Comparison of ENCODE assay signal across 18 mouse cellular contexts in genomic region chr15:11729381-11729780, GRCm38 (mm10).
DNase-seq lines count a peak whose midpoint lies in the region; ATAC-seq and TF ChIP-seq lines count a peak whose summit lies in the region.
"Had no signal": no experiment of that assay in that cellular context is flagged by ENCODE, and none has a peak within 500 bp of the region (broad histone marks: within the 10 kb centered on the region; RNA-seq: fewer than 3 reads in every experiment).

No protein-coding gene starts in this region.

- no peak for TF ChIP-seq CTCF in layer of hippocampus, adult 2 months (conservative IDR thresholded peaks at IDR 0.05)
- no peak for TF ChIP-seq CTCF in brain, embryonic 14.5 days (IDR thresholded peaks at IDR 0.05; ENCODE audit: borderline replicate concordance, extremely low read depth, insufficient read depth, insufficient read length)

- 58% methylated on average over 3 of the region's 3 CpGs for WGBS in hindbrain, embryonic 11.5 days

- DNase-seq in embryo, embryonic 11 days, result peak; percentile 38
- no peak for DNase-seq in embryo, embryonic 10 days (ENCODE audit: low spot score)
- DNase-seq in layer of hippocampus, adult 2 months (ENCODE audit: low spot score in 2 of 2), result peak in 1 of 2 experiments; percentile 49
- no peak for DNase-seq in layer of hippocampus, postnatal 10 days (ENCODE audit: low spot score in 2 of 2)
- DNase-seq in brain, embryonic 14.5 days (ENCODE audit: low read depth), result peak; percentile 22
- DNase-seq in lung, postnatal 10 days, result peak; percentile 58
- DNase-seq in left cerebral cortex, adult 18-20 months (ENCODE audit: low spot score in 2 of 2), result no peak
- no peak for DNase-seq in hindbrain, embryonic 11.5 days (ENCODE audit: low spot score)
- DNase-seq: adrenal gland, adult 2 months; cerebellum, adult 18-20 months; cerebellum, postnatal 36 days; gastrocnemius, postnatal 10 days; thymus, postnatal 4 days had no signal

- H3K4me2 ChIP-seq in hindbrain, embryonic 11.5 days (replicated peaks; ENCODE audit: low read depth, low read length), result no peak overlapping the region
- H3K4me2 ChIP-seq: hindbrain, embryonic 13.5 days; midbrain, embryonic 11.5 days had no signal

- H3K27ac ChIP-seq in layer of hippocampus, adult 2 months, result peak overlapping the region; percentile 57
- no peak overlapping the region for H3K27ac ChIP-seq in hindbrain, embryonic 11.5 days (ENCODE audit: low read depth, low read length)
- H3K27ac ChIP-seq: hindbrain, embryonic 13.5 days; macrophage had no signal

- no peaks in the 10 kb centered on the region for H3K27me3 ChIP-seq in hindbrain, embryonic 11.5 days (ENCODE audit: control insufficient read depth, insufficient read depth, low read length)
- H3K27me3 ChIP-seq: CH12.LX; hindbrain, embryonic 13.5 days had no signal

- ATAC-seq in hindbrain, embryonic 11.5 days (ENCODE audit: low FRiP score), result no peak
- ATAC-seq: intestine, postnatal 0 days had no signal

- H3K9me3 ChIP-seq in hindbrain, embryonic 11.5 days (ENCODE audit: control insufficient read depth, low read length), result no peaks in the 10 kb centered on the region
- H3K9me3 ChIP-seq: hindbrain, embryonic 13.5 days had no signal

- no peak overlapping the region for H3K4me3 ChIP-seq in layer of hippocampus, adult 2 months
- H3K4me3 ChIP-seq in hindbrain, embryonic 11.5 days (ENCODE audit: low read depth, low read length), result no peak overlapping the region
- H3K4me3 ChIP-seq: hindbrain, embryonic 13.5 days had no signal

- no peak for TF ChIP-seq POLR2A in brain, embryonic 14.5 days (IDR thresholded peaks at IDR 0.05; ENCODE audit: borderline replicate concordance, extremely low read depth, insufficient read depth, insufficient read length, poor library complexity, severe bottlenecking)

- no peaks in the 10 kb centered on the region for H3K36me3 ChIP-seq in hindbrain, embryonic 11.5 days (ENCODE audit: control insufficient read depth, insufficient read depth, low read length)
- H3K36me3 ChIP-seq: hindbrain, embryonic 13.5 days had no signal

- no peak overlapping the region for H3K9ac ChIP-seq in hindbrain, embryonic 11.5 days (ENCODE audit: low read depth, low read length)
- H3K9ac ChIP-seq: hindbrain, embryonic 13.5 days had no signal

- H3K4me1 ChIP-seq in hindbrain, embryonic 11.5 days (replicated peaks; ENCODE audit: control insufficient read depth, insufficient read depth, low read length), result no peaks in the 10 kb centered on the region
- H3K4me1 ChIP-seq: hindbrain, embryonic 13.5 days had no signal

Comparison
In these comparisons a context has a peak if more than half of its experiments do, and no peak if none do; other contexts are left out.
1. DNase-seq: peak in embryo, embryonic 11 days (single experiment), brain, embryonic 14.5 days (single experiment) and lung, postnatal 10 days (single experiment); none in embryo, embryonic 10 days (single experiment), layer of hippocampus, postnatal 10 days (0 of 2), left cerebral cortex, adult 18-20 months (0 of 2) and hindbrain, embryonic 11.5 days (single experiment).